Mouse (Mus musculus) leukemia stem cell, adult 10-12 weeks (primary cell): ENCODE measurements around the gene Sult2b1. TPM values are rescaled to one million over a fixed set of nuclear protein-coding genes. Genes with fewer than 3 reads are reported as not detected.

ENCODE experiments used
- polyA plus RNA-seq: library from polyadenylated mRNA; stranded (reverse); fragments of >175 nt; gene quantifications from 2 replicates; pipeline ENCODE4 v1.2.3, GENCODE M21; 2012; ENCODE audit warnings: low replicate concordance

Sult2b1 gene
- polyA plus RNA-seq: not detected in 2 replicates

DNA sequence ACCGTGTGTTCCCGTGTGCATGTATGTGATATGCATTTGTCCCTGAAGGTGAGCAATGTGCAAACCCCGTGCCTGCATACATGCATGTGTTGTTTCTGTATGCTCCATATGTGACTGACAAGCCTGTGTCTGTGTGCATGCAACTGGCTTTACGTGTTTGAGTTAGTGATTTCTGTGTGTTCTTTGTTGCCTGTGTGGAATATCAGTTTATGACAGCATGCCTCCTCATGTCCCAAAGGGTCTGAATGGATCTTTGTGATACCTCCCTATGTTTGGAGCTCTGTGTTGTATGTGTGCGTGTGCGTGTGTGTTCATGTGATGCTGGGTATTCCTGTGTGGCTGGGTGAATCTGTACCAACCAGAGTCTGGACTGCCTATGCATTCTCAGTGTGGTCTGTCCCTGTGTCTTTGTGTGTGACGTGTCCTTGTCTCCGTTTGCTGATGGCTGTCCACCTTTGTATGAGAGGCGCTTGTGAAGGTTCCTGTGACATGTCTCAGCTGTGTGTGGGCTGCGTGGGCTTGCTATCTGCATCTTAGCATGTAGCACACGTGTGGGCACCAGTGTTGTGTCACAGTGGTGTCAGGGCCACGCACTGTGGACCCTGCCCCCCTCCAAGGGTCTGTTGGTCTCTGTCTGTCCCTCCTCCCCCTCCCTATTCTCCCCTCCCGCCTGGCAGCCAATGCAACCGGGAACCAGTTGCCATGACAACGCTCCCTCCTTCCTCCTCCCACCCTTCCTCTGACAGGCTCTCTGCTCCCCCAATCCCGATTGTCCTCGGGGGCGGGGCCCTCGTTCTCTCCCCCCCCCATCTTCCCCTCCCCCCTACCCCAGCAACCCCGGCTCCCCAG, at the start of gene Sult2b1:
Gene Sult2b1 (minus strand): TSS at position 146 of the 849 bp plus-strand sequence.

GRCm38 (mm10) chr7:45830427-45831127, 46.1 kb upstream of the Sult2b1 start, which contains the start of gene Grwd1:
Grwd1 (minus strand) TSS chr7:45830944.

GRCm38 (mm10) chr7:45824598-45824997, 40.1 kb upstream of the Sult2b1 start, which contains the start of gene Kcnj14:
Kcnj14 (minus strand) TSS chr7:45824782.

DNA sequence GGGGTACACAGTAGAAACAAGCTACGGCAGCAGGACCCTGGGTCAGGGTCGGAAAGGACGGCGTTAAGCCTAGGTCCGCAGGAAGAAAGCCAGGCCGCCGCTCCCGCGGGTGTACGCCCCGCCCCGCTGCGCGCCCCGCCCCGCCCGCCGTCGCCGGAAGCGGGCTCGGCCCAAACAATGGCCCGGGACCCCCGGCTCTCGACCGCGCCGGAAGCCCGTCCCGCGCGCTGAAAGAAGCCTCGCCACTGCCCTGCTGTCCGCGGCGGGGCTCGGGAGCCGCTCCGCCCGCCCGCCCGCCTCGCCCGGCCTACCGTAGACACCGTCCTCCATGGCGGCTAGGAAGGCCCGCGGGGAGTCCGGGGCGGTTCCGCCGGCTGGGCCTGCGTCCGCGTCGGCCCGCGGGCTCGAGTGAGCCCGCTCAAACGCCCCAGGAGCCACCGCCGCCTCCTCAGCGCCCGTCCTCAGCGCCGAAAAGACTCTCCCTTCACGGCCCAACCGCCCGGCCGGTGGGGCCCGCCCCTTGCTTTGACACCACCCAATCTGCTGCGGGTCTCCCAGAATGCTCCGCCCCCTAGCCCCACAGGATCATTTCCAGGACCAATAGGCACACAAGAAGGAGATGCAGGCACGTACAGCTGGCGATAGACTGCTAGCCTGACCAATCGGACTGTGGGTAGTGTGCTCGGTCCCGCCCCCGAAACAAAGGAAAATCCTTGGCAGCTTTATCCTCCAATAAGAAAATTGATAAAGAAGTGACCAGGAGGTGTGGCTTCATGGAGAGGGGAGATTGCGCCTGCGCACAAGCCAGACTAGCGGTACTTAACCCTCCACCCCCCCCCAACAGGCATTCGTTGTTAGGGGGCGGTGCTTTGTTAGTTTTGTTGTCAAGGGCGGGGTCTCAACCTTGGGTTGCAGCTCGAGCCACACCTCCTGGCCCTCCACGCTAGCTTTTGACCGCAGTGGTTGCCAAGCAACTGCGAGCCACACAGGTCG, 29.6 kb upstream of the Sult2b1 start, which contains the start of gene Cyth2:
Gene Cyth2 (minus strand): TSS at position 795 of the 993 bp plus-strand sequence.

DNA sequence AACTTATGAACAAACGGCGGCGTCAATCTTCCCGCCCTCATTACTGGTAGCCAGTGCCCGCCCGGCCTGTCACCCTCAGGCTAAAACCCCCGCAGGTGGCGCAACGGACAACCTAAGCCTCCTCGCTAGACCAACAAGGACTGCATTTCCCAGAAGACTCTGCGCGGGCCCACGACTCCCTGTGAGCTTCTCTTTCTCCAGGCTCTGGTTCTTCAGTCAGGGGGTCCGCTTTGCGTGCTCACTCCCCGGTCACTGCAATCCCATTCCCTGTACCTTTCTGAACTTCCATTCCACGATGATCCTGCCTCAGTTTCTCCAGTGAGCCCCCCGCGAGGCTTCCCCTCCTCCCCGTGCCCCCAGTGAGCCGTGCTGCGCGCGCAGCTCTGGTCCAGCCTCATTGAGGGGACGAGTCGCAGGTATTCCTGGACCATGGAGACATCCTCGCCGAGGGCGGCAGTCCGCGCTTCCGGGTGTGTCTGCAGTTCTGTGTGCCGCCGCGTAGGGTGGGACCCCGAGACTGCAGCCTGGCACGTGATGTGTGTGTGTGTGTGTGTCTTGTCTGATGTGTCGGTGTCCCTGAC, 868 bp downstream of the Sult2b1 start, which contains the start of gene Lmtk3:
Gene Lmtk3 (plus strand): TSS at position 228 of the 581 bp plus-strand sequence.

DNA sequence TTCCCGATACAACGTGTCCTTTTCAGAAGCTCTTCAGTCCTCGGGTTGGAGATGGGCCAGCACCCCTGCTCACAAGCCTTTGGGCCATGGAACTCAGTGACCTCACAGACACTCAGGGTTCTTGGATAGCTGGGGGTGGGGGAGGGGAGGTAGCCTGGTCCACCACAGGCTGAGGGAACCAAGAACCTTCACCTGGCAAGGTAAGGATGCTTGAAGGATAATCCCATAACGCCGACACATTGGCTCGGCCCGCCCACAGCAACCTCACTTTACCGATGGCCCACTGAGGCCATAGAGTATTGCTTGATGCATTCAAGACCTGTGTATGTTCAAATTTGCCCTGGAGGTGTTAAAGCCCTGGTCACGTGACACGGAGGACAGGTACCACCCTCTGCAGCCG, 58.8 kb downstream of the Sult2b1 start, which contains the start of gene Spaca4:
Gene Spaca4 (minus strand): TSS at position 101 of the 400 bp plus-strand sequence.

GRCm38 (mm10) chr7:45720413-45721233, 63.8 kb downstream of the Sult2b1 start, which contains the start of gene Fam83e:
Fam83e (plus strand) TSS chr7:45721212.

DNA sequence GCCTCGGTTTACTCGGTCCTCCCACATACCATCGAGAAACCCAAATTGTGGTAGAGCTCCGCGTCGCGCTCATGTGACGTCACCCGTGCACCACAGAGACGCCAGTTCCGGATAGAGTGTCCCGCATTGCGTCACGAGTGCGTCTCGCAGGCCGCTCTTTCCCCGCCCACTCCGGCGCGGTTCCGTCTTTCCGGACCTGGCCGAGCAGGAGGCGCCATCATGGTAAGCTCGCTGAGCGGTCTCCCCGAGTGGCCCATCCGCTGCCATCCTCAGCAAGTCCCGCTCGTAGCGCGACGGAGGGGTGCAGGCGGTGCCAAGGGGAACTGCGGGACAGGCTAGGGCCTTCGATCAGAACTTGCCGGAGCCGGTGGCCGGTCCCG, 66.6 kb downstream of the Sult2b1 start, which contains the start of gene Sphk2:
Gene Sphk2 (minus strand): TSS at position 85 of the 380 bp plus-strand sequence.

DNA sequence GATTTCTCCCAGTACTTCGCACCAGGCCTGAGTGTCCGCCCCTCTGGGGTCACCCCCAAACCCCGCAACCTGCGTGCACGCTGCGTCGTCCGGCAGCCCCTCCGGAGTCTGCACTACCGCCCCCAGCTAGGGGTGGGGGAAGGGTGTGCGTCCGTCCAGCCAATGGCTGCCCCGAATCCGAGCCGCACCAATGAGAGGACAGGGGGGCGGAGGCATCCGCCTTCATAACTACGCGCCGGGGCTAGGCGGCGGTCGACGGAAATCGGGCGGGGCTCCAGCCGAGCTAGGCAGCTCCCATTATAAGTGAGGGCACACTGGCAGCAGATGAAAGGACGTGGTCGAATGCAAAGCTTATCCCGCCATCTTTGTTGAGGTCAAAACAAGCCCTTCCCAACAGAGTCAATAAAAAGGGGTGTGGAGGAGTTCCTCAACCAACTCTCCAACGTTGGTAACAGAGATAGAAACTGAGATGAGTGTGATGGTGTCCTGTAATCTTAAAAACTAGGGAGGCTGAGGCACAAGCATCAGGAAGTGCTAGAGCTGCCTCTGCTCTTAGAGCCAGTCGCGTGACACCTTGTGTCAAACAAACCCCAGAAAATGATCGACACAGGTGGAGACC, 69.3 kb downstream of the Sult2b1 start, which contains the start of gene Rpl18:
Gene Rpl18 (plus strand): TSS at position 368 of the 619 bp plus-strand sequence.

GRCm38 (mm10) chr7:45704730-45705442, 79.6 kb downstream of the Sult2b1 start, which contains the start of gene Dbp:
Dbp (plus strand) TSS chr7:45705088.

GRCm38 (mm10) chr7:45699523-45700141, 84.8 kb downstream of the Sult2b1 start, which contains the start of gene Car11:
Car11 (plus strand) TSS chr7:45699843.

DNA sequence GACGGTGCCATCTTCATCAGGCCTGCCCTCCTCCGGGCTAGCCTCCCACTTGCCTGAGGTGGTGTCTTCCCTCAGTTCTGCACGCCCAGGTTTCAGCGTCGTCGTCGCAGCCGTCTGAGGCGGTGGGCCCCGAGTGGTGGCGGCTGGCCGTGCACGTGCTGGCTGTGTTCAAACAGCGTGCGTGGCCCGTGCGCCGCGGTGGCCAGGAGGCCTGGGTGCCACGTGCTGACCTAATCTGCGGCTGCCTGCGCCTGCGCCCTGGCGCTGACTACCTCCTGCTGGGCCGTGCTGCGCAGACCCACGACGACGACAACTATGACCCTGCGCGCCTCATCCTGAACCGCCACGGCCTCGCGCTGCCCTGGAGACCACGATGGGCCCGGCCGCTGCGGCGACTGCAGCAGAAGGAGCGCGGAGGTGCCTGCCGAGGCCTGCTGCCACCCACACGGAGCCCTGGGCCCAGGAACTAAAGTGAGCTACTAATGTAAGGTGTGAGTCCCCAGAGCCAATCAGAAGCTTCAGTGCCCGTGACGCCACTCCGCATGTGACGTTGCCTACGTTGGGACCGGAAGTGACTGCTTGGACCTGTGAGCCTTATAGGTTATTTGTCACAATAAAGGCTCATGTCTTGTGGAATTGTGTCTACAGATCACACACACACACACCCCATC, 90.4 kb downstream of the Sult2b1 start, which contains the start of gene Sec1:
Gene Sec1 (minus strand): TSS at position 482 of the 671 bp plus-strand sequence.

GRCm38 (mm10) chr7:45683396-45684050, 100.9 kb downstream of the Sult2b1 start, which contains the start of gene Ntn5:
Ntn5 (plus strand) TSS chr7:45684022.

